Mouse (Mus musculus) ES-E14 (cell line): ENCODE results near the gene Olfr521.
"Not testable (repeated sequence)": the region's sequence is repeated elsewhere in the genome, so short reads cannot be mapped to it uniquely, and the experiment has no call there.

Experiments used
- CHD2 ChIP-seq: IDR thresholded peaks from 2 replicates; pipeline ENCODE4 v1.6.1; 2014; ENCODE audit warnings: mild to moderate bottlenecking, low read depth, low read length, inconsistent platforms
- HCFC1 ChIP-seq: IDR thresholded peaks from 2 replicates; pipeline ENCODE4 v1.6.1; 2012; ENCODE audit warnings: low read length, inconsistent platforms, borderline replicate concordance; ENCODE audit not compliant: insufficient read depth
- MAFK ChIP-seq: IDR thresholded peaks from 2 replicates; pipeline ENCODE4 v1.6.1; 2014; ENCODE audit warnings: mild to moderate bottlenecking, low read depth, low read length, inconsistent platforms; ENCODE audit not compliant: insufficient read depth
- ZC3H11A ChIP-seq: IDR thresholded peaks from 2 replicates; pipeline ENCODE4 v1.6.1; 2012; ENCODE audit warnings: low read depth, mild to moderate bottlenecking, inconsistent platforms, low read length, borderline replicate concordance
- ZNF384 ChIP-seq: IDR thresholded peaks from 2 replicates; pipeline ENCODE4 v1.6.1; 2012; ENCODE audit warnings: low read depth, low read length, inconsistent platforms

GRCm38 (mm10) chr7:99804033-99804432, 40.7 kb downstream of the Olfr521 start:
- not testable (repeated sequence) for TF ChIP-seq ZNF384, ZC3H11A, CHD2, MAFK, HCFC1
